Mouse (Mus musculus) brain, embryonic 14.5 days (tissue): ENCODE data around the gene Cep170.

ENCODE experiments used
- CTCF ChIP-seq: fragments of 200-500 bp; IDR thresholded peaks from 2 replicates; pipeline ENCODE4 v1.5.1; 2012; ENCODE audit warnings: inconsistent platforms, mild to moderate bottlenecking, moderate library complexity, borderline replicate concordance; ENCODE audit not compliant: insufficient read depth, insufficient read length; ENCODE audit errors: extremely low read depth
- POLR2A ChIP-seq: fragments of 200-500 bp; IDR thresholded peaks from 2 replicates; pipeline ENCODE4 v1.6.1; 2012; ENCODE audit warnings: mild to moderate bottlenecking, inconsistent platforms, borderline replicate concordance; ENCODE audit not compliant: poor library complexity, insufficient read depth, insufficient read length, severe bottlenecking; ENCODE audit errors: extremely low read depth

DNA sequence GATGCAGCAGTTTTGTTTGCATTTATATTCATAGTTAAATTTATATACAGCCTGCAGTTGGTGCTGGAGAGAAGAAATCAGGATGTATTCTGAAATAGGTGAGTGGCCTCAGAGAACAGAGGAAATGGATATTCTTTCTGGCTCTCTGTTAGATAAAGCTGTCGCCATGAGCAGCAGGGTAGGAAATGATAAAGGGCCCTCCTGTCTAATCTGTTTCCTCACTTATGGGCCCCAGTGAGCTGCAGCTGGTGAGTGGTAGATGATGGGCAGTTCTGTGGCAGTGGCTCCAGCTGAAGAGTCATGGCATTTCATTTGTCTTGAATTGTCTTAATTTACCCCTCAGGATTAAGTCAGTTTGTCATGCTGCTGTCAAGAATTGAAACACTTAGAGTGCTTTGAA, 8.1 kb upstream of the Cep170 start:
- TF ChIP-seq CTCF (no peak), POLR2A (no peak)
